Mouse (Mus musculus): ENCODE measurements around the gene Myl7. TPM values are rescaled to one million over a fixed set of nuclear protein-coding genes. Genes with fewer than 3 reads are reported as not detected.
A peak's percentile ranks its signal among the peaks of the same experiment; 100 is the strongest.
"Not testable (repeated sequence)": the region's sequence is repeated elsewhere in the genome, so short reads cannot be mapped to it uniquely, and the experiment has no call there.

Myl7 gene
- 2.2 and 3.6 TPM in 2 replicates for polyA plus RNA-seq (2014; fragmentation: Nextera tagmentation; extraction: Ambion mirVana)

DNA sequence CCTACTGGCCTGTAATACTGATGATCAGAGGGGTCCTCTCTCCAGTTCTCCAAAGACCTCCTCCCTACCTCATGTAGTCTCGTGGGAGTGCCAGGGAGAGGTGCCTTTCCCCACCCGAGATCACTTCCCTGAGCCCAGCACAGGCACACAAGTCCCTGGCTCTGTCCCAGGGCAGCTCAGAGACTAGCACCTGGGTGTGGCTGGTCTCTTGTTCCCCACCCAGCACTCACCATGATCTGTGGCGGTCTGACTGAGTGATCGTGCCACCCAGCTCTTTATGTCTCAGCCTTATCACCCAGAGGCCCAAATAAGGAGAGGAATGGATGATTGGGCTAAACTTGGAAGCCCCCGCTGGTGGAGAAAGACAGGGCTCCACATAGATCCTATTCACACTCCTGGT lies at the start of gene Myl7:
TSS of gene Myl7 (minus strand) at position 252 of the 400 bp plus-strand sequence.
- no peak within 1 kb of the TSS for H3K27ac ChIP-seq (replicated peaks; ENCODE audit: low read depth, low read length)
- H3K9me3 ChIP-seq (ENCODE audit: control insufficient read depth, low read length), result no peaks in the 10 kb centered on the region
- H3K36me3 ChIP-seq (ENCODE audit: control insufficient read depth, insufficient read depth, low read length), result no peaks in the 10 kb centered on the region
- no peak for DNase-seq (ENCODE audit: low spot score)
- H3K4me1 ChIP-seq (ENCODE audit: control insufficient read depth, insufficient read depth, low read length), result peaks cover 16% of the 10 kb centered on the region
- H3K4me3 ChIP-seq (ENCODE audit: low read depth, low read length), result no peak within 1 kb of the TSS
- no peak within 1 kb of the TSS; the same call in 1 of the 2 replicates for H3K4me2 ChIP-seq (ENCODE audit: low read depth, severe bottlenecking)
- H3K9ac ChIP-seq (ENCODE audit: low read length), result peak within 1 kb of the TSS; percentile 27; the same call in 1 of the 2 replicates
- no peak for ATAC-seq (ENCODE audit: insufficient number of reproducible peaks, low FRiP score, low TSS enrichment, low read depth)
- H3K27me3 ChIP-seq (ENCODE audit: control insufficient read depth, insufficient read depth, low read length), result peaks cover 10% of the 10 kb centered on the region
- 68% methylated on average over 5 of the region's 5 CpGs for WGBS

DNA sequence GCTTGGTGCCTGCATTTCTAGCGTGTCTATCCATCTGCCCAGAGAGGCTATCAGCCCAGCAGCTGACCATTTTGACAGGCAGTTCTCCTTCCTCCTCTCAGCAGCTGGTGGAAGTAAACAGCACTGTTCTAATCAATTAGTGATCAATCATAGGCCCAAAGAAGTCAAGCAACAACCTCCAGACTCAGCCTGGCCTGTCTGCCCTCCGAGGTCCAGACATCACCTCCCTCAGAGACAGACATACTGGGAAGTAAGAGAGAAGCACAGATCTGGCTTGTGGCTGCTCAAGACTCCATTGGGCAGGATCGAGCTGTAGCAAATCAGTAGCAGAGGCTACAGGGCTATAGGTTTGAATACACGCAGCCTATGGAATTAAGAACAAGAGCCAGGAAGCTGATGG lies 49.2 kb upstream of the Myl7 start:
- no peaks in the 10 kb centered on the region for H3K27me3 ChIP-seq (ENCODE audit: control insufficient read depth, insufficient read depth, low read length)
- no peaks in the 10 kb centered on the region for H3K36me3 ChIP-seq (ENCODE audit: control insufficient read depth, insufficient read depth, low read length)
- H3K4me3 ChIP-seq (ENCODE audit: low read depth, low read length), result no peak overlapping the region
- no peak overlapping the region for H3K4me2 ChIP-seq (ENCODE audit: low read depth, severe bottlenecking)
- H3K9ac ChIP-seq (ENCODE audit: low read length), result no peak overlapping the region
- no peak for ATAC-seq (ENCODE audit: insufficient number of reproducible peaks, low FRiP score, low TSS enrichment, low read depth)
- 44% methylated on average over 4 of the region's 4 CpGs for WGBS
- no peak for DNase-seq (ENCODE audit: low spot score)
- H3K27ac ChIP-seq (replicated peaks; ENCODE audit: low read depth, low read length), result no peak overlapping the region
- H3K4me1 ChIP-seq (ENCODE audit: control insufficient read depth, insufficient read depth, low read length), result peaks cover 13% of the 10 kb centered on the region
- no peaks in the 10 kb centered on the region for H3K9me3 ChIP-seq (ENCODE audit: control insufficient read depth, low read length)

DNA sequence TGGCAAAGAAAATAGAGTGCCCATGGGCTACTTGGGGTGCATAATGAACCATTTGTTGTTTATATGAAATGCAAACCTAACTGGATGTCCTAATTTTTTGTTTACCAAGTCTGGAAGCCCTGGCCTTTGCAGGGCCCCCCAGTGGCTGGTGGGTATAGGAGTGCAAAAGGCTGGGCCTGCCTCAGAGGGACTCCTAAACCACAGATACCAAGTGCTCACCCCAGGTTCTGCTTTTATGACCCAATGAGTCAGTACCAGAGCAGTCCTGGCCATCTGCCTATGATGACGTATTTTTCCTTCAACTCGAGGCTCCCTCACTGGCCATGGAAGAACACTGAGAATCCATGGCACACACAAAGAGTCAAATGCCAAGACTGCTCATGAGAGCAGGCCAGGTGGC lies 46.5 kb upstream of the Myl7 start:
- ATAC-seq (ENCODE audit: insufficient number of reproducible peaks, low FRiP score, low TSS enrichment, low read depth) (no peak), DNase-seq (ENCODE audit: low spot score) (no peak)
- 84% methylated on average over 2 of the region's 2 CpGs for WGBS

DNA sequence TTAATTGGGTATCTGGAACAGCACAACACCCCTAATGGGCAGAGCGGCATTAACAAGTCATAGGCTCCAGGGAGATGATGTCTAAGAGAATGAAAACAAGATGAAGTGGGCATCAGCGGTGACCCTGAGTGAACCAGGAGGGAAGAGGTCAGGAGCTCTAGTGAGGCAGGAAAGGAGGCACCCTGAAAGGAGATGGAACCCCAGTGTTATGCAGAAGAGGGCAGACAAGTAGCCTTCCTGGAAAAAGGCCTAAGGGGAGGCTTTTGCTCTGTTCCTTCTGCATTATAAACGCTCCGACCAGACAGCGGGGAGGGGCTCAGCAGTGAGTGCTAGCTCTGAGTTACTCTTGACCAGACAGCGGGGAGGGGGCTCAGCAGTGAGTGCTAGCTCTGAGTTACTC lies 44.4 kb upstream of the Myl7 start:
- H3K4me3 ChIP-seq (ENCODE audit: low read depth, low read length), result no peak overlapping the region
- no peaks in the 10 kb centered on the region for H3K27me3 ChIP-seq (ENCODE audit: control insufficient read depth, insufficient read depth, low read length)
- DNase-seq (ENCODE audit: low spot score) (no peak), ATAC-seq (ENCODE audit: insufficient number of reproducible peaks, low FRiP score, low TSS enrichment, low read depth) (no peak)
- H3K4me2 ChIP-seq (ENCODE audit: low read depth, severe bottlenecking), result no peak overlapping the region
- no peak overlapping the region for H3K27ac ChIP-seq (replicated peaks; ENCODE audit: low read depth, low read length)
- no peak overlapping the region for H3K9ac ChIP-seq (ENCODE audit: low read length)
- no peaks in the 10 kb centered on the region for H3K36me3 ChIP-seq (ENCODE audit: control insufficient read depth, insufficient read depth, low read length)
- no peaks in the 10 kb centered on the region for H3K9me3 ChIP-seq (ENCODE audit: control insufficient read depth, low read length)
- WGBS, result 59% methylated on average over 6 of the region's 6 CpGs
- H3K4me1 ChIP-seq (ENCODE audit: control insufficient read depth, insufficient read depth, low read length), result no peaks in the 10 kb centered on the region

More for the DNA sequence above, 46.5 kb upstream of the Myl7 start:
- Histone ChIP-seq H3K4me1 (ENCODE audit: control insufficient read depth, insufficient read depth, low read length) (peaks cover 13% of the 10 kb centered on the region), H3K4me3 (ENCODE audit: low read depth, low read length) (no peak overlapping the region), H3K36me3 (ENCODE audit: control insufficient read depth, insufficient read depth, low read length) (no peaks in the 10 kb centered on the region), H3K9ac (ENCODE audit: low read length) (no peak overlapping the region), H3K27me3 (ENCODE audit: control insufficient read depth, insufficient read depth, low read length) (no peaks in the 10 kb centered on the region), H3K9me3 (ENCODE audit: control insufficient read depth, low read length) (no peaks in the 10 kb centered on the region), H3K4me2 (ENCODE audit: low read depth, severe bottlenecking) (no peak overlapping the region), H3K27ac (replicated peaks; ENCODE audit: low read depth, low read length) (no peak overlapping the region)

DNA sequence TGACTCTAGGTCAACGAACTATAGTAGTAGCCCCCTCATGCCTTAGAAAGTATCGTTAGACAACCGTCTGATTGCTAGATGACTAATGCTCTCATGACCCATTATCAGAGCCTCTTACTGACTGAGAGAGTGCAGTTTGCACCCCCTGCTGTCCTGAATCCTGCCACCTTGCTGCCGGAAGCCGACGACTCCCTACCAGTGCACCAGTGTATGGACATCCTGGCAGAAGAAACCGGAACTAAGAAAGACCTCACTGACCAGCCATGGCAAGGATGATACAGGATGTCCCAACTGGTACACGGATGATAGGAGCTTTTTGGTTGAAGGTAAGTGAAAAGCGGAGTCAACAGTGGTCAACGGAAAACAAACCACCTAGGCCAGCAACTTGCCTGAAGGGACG lies 35.9 kb upstream of the Myl7 start:
- not testable (repeated sequence) for H3K36me3 ChIP-seq (ENCODE audit: control insufficient read depth, insufficient read depth, low read length); H3K27me3 ChIP-seq (ENCODE audit: control insufficient read depth, insufficient read depth, low read length); H3K4me1 ChIP-seq (ENCODE audit: control insufficient read depth, insufficient read depth, low read length); ATAC-seq (ENCODE audit: insufficient number of reproducible peaks, low FRiP score, low TSS enrichment, low read depth); H3K4me2 ChIP-seq (ENCODE audit: low read depth, severe bottlenecking); H3K27ac ChIP-seq (replicated peaks; ENCODE audit: low read depth, low read length); H3K9ac ChIP-seq (ENCODE audit: low read length); DNase-seq (ENCODE audit: low spot score); H3K4me3 ChIP-seq (ENCODE audit: low read depth, low read length); H3K9me3 ChIP-seq (ENCODE audit: control insufficient read depth, low read length)
- 93% methylated on average over 11 of the region's 11 CpGs for WGBS

DNA sequence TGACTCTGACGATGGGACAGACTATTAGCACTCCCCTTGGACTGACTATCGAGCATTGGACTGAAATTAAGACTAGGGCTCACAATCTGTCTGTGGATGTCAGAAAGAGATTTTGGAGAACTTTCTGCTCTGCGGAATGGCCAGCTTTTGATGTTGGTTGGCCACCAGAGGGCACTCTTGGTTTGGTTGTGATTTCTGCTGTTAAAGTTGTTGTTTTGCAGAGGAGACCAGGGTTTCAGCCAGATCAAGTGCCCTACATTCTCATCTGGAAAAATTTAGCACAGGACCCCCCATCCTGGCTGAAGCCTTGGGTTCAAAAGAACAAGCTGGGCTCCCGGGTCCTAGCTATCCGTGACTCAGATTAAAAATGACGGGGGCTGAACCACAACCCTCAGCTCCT lies 33.4 kb upstream of the Myl7 start:
- ATAC-seq (ENCODE audit: insufficient number of reproducible peaks, low FRiP score, low TSS enrichment, low read depth); H3K9ac ChIP-seq (ENCODE audit: low read length); H3K4me1 ChIP-seq (ENCODE audit: control insufficient read depth, insufficient read depth, low read length); H3K27me3 ChIP-seq (ENCODE audit: control insufficient read depth, insufficient read depth, low read length); H3K4me2 ChIP-seq (ENCODE audit: low read depth, severe bottlenecking); H3K4me3 ChIP-seq (ENCODE audit: low read depth, low read length); H3K27ac ChIP-seq (replicated peaks; ENCODE audit: low read depth, low read length); H3K9me3 ChIP-seq (ENCODE audit: control insufficient read depth, low read length); H3K36me3 ChIP-seq (ENCODE audit: control insufficient read depth, insufficient read depth, low read length): not testable (repeated sequence)
- DNase-seq (ENCODE audit: low spot score), result peak; percentile 46
- WGBS, result 87% methylated on average over 6 of the region's 6 CpGs

DNA sequence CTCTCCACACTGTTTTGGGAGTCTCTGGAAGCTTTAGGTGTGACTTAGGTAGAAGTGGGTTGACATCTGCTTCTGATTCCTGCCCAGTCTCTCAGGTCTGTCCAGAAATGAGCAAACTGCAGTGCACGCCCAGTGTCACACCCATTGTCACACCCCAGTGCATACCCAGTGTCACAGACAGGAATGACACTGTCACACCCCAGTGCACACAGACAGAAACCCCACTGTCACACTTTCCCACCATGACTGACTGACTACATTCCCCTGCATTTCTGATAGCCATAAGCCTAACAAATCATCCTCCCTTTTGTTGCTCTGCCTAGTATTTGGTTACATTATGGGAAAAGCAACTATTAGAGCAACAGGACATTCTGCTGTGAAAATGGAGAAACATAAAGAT lies 32.0 kb upstream of the Myl7 start:
- H3K4me1 ChIP-seq (ENCODE audit: control insufficient read depth, insufficient read depth, low read length), result no peaks in the 10 kb centered on the region
- H3K9me3 ChIP-seq (ENCODE audit: control insufficient read depth, low read length), result no peaks in the 10 kb centered on the region
- H3K4me3 ChIP-seq (ENCODE audit: low read depth, low read length), result no peak overlapping the region
- no peak overlapping the region for H3K27ac ChIP-seq (replicated peaks; ENCODE audit: low read depth, low read length)
- H3K36me3 ChIP-seq (ENCODE audit: control insufficient read depth, insufficient read depth, low read length), result no peaks in the 10 kb centered on the region
- no peak for DNase-seq (ENCODE audit: low spot score)
- H3K27me3 ChIP-seq (ENCODE audit: control insufficient read depth, insufficient read depth, low read length), result no peaks in the 10 kb centered on the region
- no peak overlapping the region for H3K9ac ChIP-seq (ENCODE audit: low read length)
- WGBS, result 85% methylated on average over 1 of the region's 1 CpGs
- ATAC-seq (ENCODE audit: insufficient number of reproducible peaks, low FRiP score, low TSS enrichment, low read depth), result no peak
- H3K4me2 ChIP-seq (ENCODE audit: low read depth, severe bottlenecking), result no peak overlapping the region

DNA sequence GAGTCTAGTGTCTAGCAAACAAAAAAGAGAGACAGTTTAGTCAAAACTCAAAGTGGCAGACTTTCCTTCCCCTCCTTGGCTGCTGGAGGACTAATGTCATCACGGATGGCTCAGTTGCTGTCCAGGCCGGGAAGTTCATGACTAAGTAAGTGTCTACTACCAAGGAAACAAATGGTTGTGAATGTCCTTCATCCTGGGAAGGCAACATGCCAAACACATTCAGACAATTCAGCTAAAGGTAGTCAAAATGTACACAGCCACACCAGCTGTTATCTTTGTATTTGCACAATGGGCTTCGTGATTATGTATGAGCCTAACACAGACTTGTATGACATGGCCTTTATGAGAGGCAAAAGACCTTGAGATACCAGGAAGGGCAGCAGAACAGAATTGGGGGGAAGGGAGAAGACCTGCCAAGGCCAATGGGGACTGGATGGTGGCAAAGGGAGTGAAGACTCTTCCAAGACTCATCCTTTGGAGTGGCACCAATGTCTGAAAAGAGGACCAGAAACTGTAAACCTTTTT lies 28.2 kb upstream of the Myl7 start:
- Histone ChIP-seq H3K4me2 (ENCODE audit: low read depth, severe bottlenecking) (no peak overlapping the region), H3K27me3 (ENCODE audit: control insufficient read depth, insufficient read depth, low read length) (no peaks in the 10 kb centered on the region), H3K4me1 (ENCODE audit: control insufficient read depth, insufficient read depth, low read length) (no peaks in the 10 kb centered on the region), H3K4me3 (ENCODE audit: low read depth, low read length) (no peak overlapping the region), H3K9ac (ENCODE audit: low read length) (no peak overlapping the region), H3K27ac (replicated peaks; ENCODE audit: low read depth, low read length) (no peak overlapping the region), H3K9me3 (ENCODE audit: control insufficient read depth, low read length) (no peaks in the 10 kb centered on the region), H3K36me3 (ENCODE audit: control insufficient read depth, insufficient read depth, low read length) (no peaks in the 10 kb centered on the region)
- DNase-seq (ENCODE audit: low spot score) (no peak), ATAC-seq (ENCODE audit: insufficient number of reproducible peaks, low FRiP score, low TSS enrichment, low read depth) (no peak)
- 88% methylated on average over 3 of the region's 3 CpGs for WGBS

DNA sequence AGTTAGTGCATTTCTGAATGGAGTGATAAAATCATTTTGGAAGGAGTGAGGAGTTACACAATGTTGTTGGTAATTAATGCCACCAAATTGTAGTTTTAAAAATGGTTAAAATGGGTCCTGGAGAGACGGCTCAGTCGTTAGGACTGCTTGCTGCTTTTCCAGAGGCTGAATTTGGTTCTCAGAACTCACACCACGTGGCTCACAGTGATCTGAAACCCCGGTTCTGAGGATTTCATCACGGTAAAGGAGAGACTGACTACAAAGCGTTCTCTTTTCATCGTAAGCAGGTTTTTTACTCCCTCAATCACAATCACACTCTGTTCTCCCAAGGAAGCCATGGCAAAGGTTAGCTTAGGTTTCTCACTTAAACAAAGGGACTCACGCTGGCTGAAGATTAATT lies 26.1 kb upstream of the Myl7 start:
- Histone ChIP-seq H3K9ac (ENCODE audit: low read length) (no peak overlapping the region), H3K36me3 (ENCODE audit: control insufficient read depth, insufficient read depth, low read length) (no peaks in the 10 kb centered on the region), H3K4me2 (ENCODE audit: low read depth, severe bottlenecking) (no peak overlapping the region), H3K4me1 (ENCODE audit: control insufficient read depth, insufficient read depth, low read length) (no peaks in the 10 kb centered on the region), H3K9me3 (ENCODE audit: control insufficient read depth, low read length) (no peaks in the 10 kb centered on the region), H3K4me3 (ENCODE audit: low read depth, low read length) (no peak overlapping the region), H3K27ac (replicated peaks; ENCODE audit: low read depth, low read length) (no peak overlapping the region), H3K27me3 (ENCODE audit: control insufficient read depth, insufficient read depth, low read length) (no peaks in the 10 kb centered on the region)
- ATAC-seq (ENCODE audit: insufficient number of reproducible peaks, low FRiP score, low TSS enrichment, low read depth) (no peak), DNase-seq (ENCODE audit: low spot score) (no peak)
- WGBS, result 48% methylated on average over 8 of the region's 8 CpGs
